Mouse (Mus musculus) embryonic facial prominence, embryonic 10.5 days (tissue): ENCODE results near the gene Kcnab1. TPM values are rescaled to one million over a fixed set of nuclear protein-coding genes. Genes with fewer than 3 reads are reported as not detected.

Source experiments
- DNase-seq: peaks from one replicate; pipeline ENCODE4 v3.0.0-alpha.2; 2017; ENCODE audit warnings: low spot score
- H3K27ac ChIP-seq: fragments of 300-500 bp; sonication (generic); replicated peaks from 2 replicates; pipeline ENCODE4 v1.5.1; 2016; ENCODE audit warnings: mild to moderate bottlenecking
- H3K27me3 ChIP-seq: fragments of 300-500 bp; sonication (generic); replicated peaks from 2 replicates; pipeline ENCODE4 v1.6.1; 2016; ENCODE audit warnings: low read depth, mild to moderate bottlenecking; ENCODE audit not compliant: poor library complexity, severe bottlenecking
- H3K36me3 ChIP-seq: fragments of 300-500 bp; sonication (generic); replicated peaks from 2 replicates; pipeline ENCODE4 v1.6.1; 2016; ENCODE audit warnings: mild to moderate bottlenecking, moderate library complexity
- H3K4me1 ChIP-seq: fragments of 300-500 bp; sonication (generic); 2 replicates; pipeline ENCODE4 v1.6.1; 2016
- H3K4me3 ChIP-seq: fragments of 300-500 bp; sonication (generic); 2 replicates; pipeline ENCODE4 v1.5.1; 2016; ENCODE audit warnings: mild to moderate bottlenecking, moderate library complexity
- H3K9me3 ChIP-seq: fragments of 300-500 bp; sonication (generic); 2 replicates; pipeline ENCODE4 v1.6.1; 2016; ENCODE audit warnings: mild to moderate bottlenecking
- WGBS: fragments of 180-500 bp; shearing (Covaris S2); methylation state at CpG from one replicate; pipeline ENCODE4 v1.1.7; 2016; 5-methylcytosine and 5-hydroxymethylcytosine counted together
- polyA plus RNA-seq: library from polyadenylated mRNA; unstranded; fragments of >200 nt; fragmentation: Nextera tagmentation; extraction: Ambion mirVana; gene quantifications from 2 replicates; pipeline ENCODE4 v1.2.1, GENCODE M21; 2016

Kcnab1 gene
- polyA plus RNA-seq, 1 experiment from 2014 or later, result 3.2 TPM

- H3K27me3 ChIP-seq, result no peaks in the 10 kb centered on the region
- H3K4me1 ChIP-seq, result no peaks in the 10 kb centered on the region
- H3K4me3 ChIP-seq, result no peak overlapping the region
- H3K27ac ChIP-seq, result no peak overlapping the region
- 64% methylated on average over 5 of the region's 5 CpGs for WGBS
- DNase-seq, result no peak
- H3K9me3 ChIP-seq, result no peaks in the 10 kb centered on the region
- H3K36me3 ChIP-seq, result no peaks in the 10 kb centered on the region
Observed at GRCm38 (mm10) chr3:65145152-65145551, 36.0 kb downstream of the Kcnab1 start.

- DNase-seq, result no peak
- Histone ChIP-seq H3K27me3 (no peaks in the 10 kb centered on the region), H3K36me3 (no peaks in the 10 kb centered on the region), H3K4me3 (no peak overlapping the region), H3K27ac (no peak overlapping the region), H3K4me1 (no peaks in the 10 kb centered on the region), H3K9me3 (no peaks in the 10 kb centered on the region)
- 90% methylated on average over 1 of the region's 1 CpGs for WGBS
Observed at GRCm38 (mm10) chr3:65151808-65152207, 42.6 kb downstream of the Kcnab1 start.

- H3K27me3 ChIP-seq, result no peaks in the 10 kb centered on the region
- H3K36me3 ChIP-seq, result no peaks in the 10 kb centered on the region
- WGBS, result 82% methylated on average over 5 of the region's 5 CpGs
- H3K4me1 ChIP-seq, result no peaks in the 10 kb centered on the region
- no peaks in the 10 kb centered on the region for H3K9me3 ChIP-seq
- no peak for DNase-seq
- no peak overlapping the region for H3K4me3 ChIP-seq
- no peak overlapping the region for H3K27ac ChIP-seq
Observed at GRCm38 (mm10) chr3:65172964-65173363, 63.8 kb downstream of the Kcnab1 start.

- no peak for DNase-seq
- no peaks in the 10 kb centered on the region for H3K27me3 ChIP-seq
- H3K27ac ChIP-seq, result no peak overlapping the region
- no peak overlapping the region for H3K4me3 ChIP-seq
- no peaks in the 10 kb centered on the region for H3K4me1 ChIP-seq
- 75% methylated on average over 12 of the region's 12 CpGs for WGBS
- no peaks in the 10 kb centered on the region for H3K9me3 ChIP-seq
- H3K36me3 ChIP-seq, result no peaks in the 10 kb centered on the region
Observed at GRCm38 (mm10) chr3:65174564-65174963, 65.4 kb downstream of the Kcnab1 start.

- Histone ChIP-seq H3K9me3 (no peaks in the 10 kb centered on the region), H3K27me3 (no peaks in the 10 kb centered on the region), H3K36me3 (no peaks in the 10 kb centered on the region), H3K4me1 (no peaks in the 10 kb centered on the region), H3K4me3 (no peak overlapping the region), H3K27ac (no peak overlapping the region)
- 80% methylated on average over 4 of the region's 4 CpGs for WGBS
- DNase-seq, result no peak
Observed at GRCm38 (mm10) chr3:65175819-65176218, 66.6 kb downstream of the Kcnab1 start.

GRCm38 (mm10) chr3:65176846-65177245 is 67.7 kb downstream of the Kcnab1 start:
- Histone ChIP-seq H3K4me3 (no peak overlapping the region), H3K27ac (no peak overlapping the region), H3K9me3 (no peaks in the 10 kb centered on the region), H3K27me3 (no peaks in the 10 kb centered on the region), H3K4me1 (no peaks in the 10 kb centered on the region), H3K36me3 (no peaks in the 10 kb centered on the region)
- no peak for DNase-seq

- Histone ChIP-seq H3K4me1 (no peaks in the 10 kb centered on the region), H3K9me3 (no peaks in the 10 kb centered on the region), H3K36me3 (no peaks in the 10 kb centered on the region), H3K27ac (no peak overlapping the region), H3K27me3 (no peaks in the 10 kb centered on the region), H3K4me3 (no peak overlapping the region)
- no peak for DNase-seq
- WGBS, result 84% methylated on average over 7 of the region's 7 CpGs
Observed at GRCm38 (mm10) chr3:65187833-65188698, 78.9 kb downstream of the Kcnab1 start.

- Histone ChIP-seq H3K27me3 (no peaks in the 10 kb centered on the region), H3K4me3 (no peak overlapping the region), H3K36me3 (no peaks in the 10 kb centered on the region), H3K4me1 (peaks cover 8% of the 10 kb centered on the region; the same call in 1 of the 2 replicates), H3K9me3 (no peaks in the 10 kb centered on the region), H3K27ac (no peak overlapping the region)
- DNase-seq, result no peak
- WGBS, result 80% methylated on average over 1 of the region's 1 CpGs
Observed at GRCm38 (mm10) chr3:65200611-65201010, 91.4 kb downstream of the Kcnab1 start.

GRCm38 (mm10) chr3:65203361-65204117 is 94.4 kb downstream of the Kcnab1 start:
- 62% methylated on average over 8 of the region's 8 CpGs for WGBS

GRCm38 (mm10) chr3:65204356-65205075 is 95.3 kb downstream of the Kcnab1 start:
- Histone ChIP-seq H3K4me1 (peaks cover 13% of the 10 kb centered on the region; the same call in 1 of the 2 replicates), H3K9me3 (no peaks in the 10 kb centered on the region), H3K36me3 (no peaks in the 10 kb centered on the region), H3K27ac (no peak overlapping the region), H3K4me3 (no peak overlapping the region), H3K27me3 (no peaks in the 10 kb centered on the region)
- 76% methylated on average over 6 of the region's 6 CpGs for WGBS
- DNase-seq, result no peak

More at GRCm38 (mm10) chr3:65203361-65204117, 94.4 kb downstream of the Kcnab1 start:
- Histone ChIP-seq H3K36me3 (no peaks in the 10 kb centered on the region), H3K4me3 (no peak overlapping the region), H3K4me1 (peaks cover 13% of the 10 kb centered on the region; the same call in 1 of the 2 replicates), H3K27me3 (no peaks in the 10 kb centered on the region), H3K9me3 (no peaks in the 10 kb centered on the region), H3K27ac (no peak overlapping the region)
- DNase-seq, result no peak

- DNase-seq, result peak; percentile 10
- Histone ChIP-seq H3K36me3 (no peaks in the 10 kb centered on the region), H3K4me3 (no peak overlapping the region), H3K27me3 (no peaks in the 10 kb centered on the region), H3K4me1 (peaks cover 13% of the 10 kb centered on the region; the same call in 1 of the 2 replicates), H3K27ac (no peak overlapping the region; the same call in 1 of the 2 replicates), H3K9me3 (no peaks in the 10 kb centered on the region)
- 64% methylated on average over 8 of the region's 8 CpGs for WGBS
Observed at GRCm38 (mm10) chr3:65205539-65206020, 96.4 kb downstream of the Kcnab1 start.

GRCm38 (mm10) chr3:65213725-65214124 is 104.5 kb downstream of the Kcnab1 start:
- no peak overlapping the region for H3K27ac ChIP-seq
- no peak for DNase-seq
- H3K27me3 ChIP-seq, result no peaks in the 10 kb centered on the region
- H3K9me3 ChIP-seq, result no peaks in the 10 kb centered on the region
- H3K4me1 ChIP-seq, result no peaks in the 10 kb centered on the region
- no peak overlapping the region for H3K4me3 ChIP-seq
- WGBS, result 87% methylated on average over 2 of the region's 2 CpGs
- H3K36me3 ChIP-seq, result no peaks in the 10 kb centered on the region
